Mouse (Mus musculus): ENCODE results near the gene Gsta1. TPM values are rescaled to one million over a fixed set of nuclear protein-coding genes. Genes with fewer than 3 reads are reported as not detected.
"Not testable (repeated sequence)": the region's sequence is repeated elsewhere in the genome, so short reads cannot be mapped to it uniquely, and the experiment has no call there.

The Gsta1 gene
- not detected in 2 replicates for polyA plus RNA-seq (2016; fragmentation: Nextera tagmentation; extraction: Ambion mirVana)

DNA sequence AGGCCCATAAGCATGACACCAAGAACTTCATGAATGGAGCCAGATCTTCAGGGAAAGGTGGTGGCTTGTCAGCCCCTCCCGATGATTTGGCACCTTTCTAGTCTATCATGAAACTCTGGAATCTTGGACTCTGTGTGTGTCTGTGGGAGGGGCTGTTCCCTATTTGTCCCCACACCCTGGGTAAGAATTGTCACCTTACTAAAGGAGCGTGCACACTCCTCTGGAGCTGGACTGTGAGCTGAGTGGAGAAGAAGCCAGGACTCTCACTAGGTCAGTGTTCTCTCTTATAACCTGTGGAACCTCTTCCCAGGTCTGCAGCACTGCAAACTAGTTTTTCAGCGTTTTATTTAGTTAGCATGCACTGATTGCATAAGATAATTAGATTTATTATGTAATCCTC lies at the start of gene Gsta1:
Gene Gsta1, plus strand, starts transcription at position 196 of the 400 bp plus-strand sequence.
- not testable (repeated sequence) for H3K9ac ChIP-seq; H3K4me1 ChIP-seq; H3K36me3 ChIP-seq (replicated peaks); H3K27me3 ChIP-seq; H3K4me3 ChIP-seq (replicated peaks); H3K4me2 ChIP-seq; ATAC-seq (ENCODE audit: low FRiP score); H3K9me3 ChIP-seq; H3K27ac ChIP-seq
- WGBS: 81% methylated on average over 2 of the region's 3 CpGs

DNA sequence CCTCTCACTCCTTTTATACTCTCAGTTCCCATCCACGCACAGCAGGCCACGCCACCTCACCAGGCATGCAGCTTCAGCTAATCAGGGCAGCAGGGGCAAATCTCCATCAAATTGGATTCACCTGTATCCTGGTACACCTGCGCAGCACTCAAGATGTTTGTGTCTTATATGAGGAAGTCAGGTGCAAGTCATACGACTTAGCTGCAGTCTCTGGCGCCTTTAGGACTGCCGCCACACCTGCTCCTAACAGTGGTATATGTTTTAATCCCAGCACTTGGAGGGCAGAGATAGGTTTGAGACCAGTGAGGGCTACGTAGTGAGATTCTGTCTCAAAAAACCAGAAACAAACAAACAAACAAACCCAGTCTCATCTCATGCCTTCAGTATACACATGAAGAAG lies 48.0 kb upstream of the Gsta1 start, which contains the start of gene Gsta4:
Gene Gsta4, plus strand, starts transcription at position 301 of the 400 bp plus-strand sequence.
- not testable (repeated sequence) for H3K4me2 ChIP-seq; H3K36me3 ChIP-seq (replicated peaks); H3K9ac ChIP-seq; H3K27ac ChIP-seq; H3K4me3 ChIP-seq (replicated peaks); H3K9me3 ChIP-seq; H3K4me1 ChIP-seq; ATAC-seq (ENCODE audit: low FRiP score); H3K27me3 ChIP-seq
- 89% methylated on average over 4 of the region's 7 CpGs for WGBS

DNA sequence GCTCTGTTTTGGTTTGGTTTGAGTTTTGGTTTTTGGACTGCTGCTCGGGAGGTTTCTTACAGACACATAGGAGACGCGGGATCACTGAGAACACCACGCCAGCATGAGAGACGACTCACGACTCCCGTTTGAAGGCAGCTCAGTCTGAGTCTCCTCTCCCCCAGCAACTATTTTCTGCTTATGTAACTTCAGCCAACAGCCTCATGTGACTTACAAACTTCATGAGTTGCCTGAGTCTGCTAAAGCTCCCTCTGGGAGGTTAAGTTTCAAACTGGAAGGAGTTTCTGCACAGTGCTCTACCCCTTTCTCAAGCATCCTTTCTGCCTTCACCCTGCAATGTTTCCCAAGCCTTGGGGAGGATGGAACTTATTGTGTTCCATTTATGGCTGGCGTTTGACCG lies 44.8 kb upstream of the Gsta1 start:
- Histone ChIP-seq H3K4me1 (peaks cover 4% of the 10 kb centered on the region; the same call in 1 of the 2 replicates), H3K9ac (no peak overlapping the region), H3K27ac (no peak overlapping the region), H3K9me3 (no peaks in the 10 kb centered on the region), H3K4me3 (replicated peaks) (no peak overlapping the region), H3K4me2 (no peak overlapping the region), H3K27me3 (peaks cover 9% of the 10 kb centered on the region; the same call in 1 of the 2 replicates), H3K36me3 (replicated peaks) (no peaks in the 10 kb centered on the region)
- 88% methylated on average over 9 of the region's 9 CpGs for WGBS
- no peak for ATAC-seq (ENCODE audit: low FRiP score)

DNA sequence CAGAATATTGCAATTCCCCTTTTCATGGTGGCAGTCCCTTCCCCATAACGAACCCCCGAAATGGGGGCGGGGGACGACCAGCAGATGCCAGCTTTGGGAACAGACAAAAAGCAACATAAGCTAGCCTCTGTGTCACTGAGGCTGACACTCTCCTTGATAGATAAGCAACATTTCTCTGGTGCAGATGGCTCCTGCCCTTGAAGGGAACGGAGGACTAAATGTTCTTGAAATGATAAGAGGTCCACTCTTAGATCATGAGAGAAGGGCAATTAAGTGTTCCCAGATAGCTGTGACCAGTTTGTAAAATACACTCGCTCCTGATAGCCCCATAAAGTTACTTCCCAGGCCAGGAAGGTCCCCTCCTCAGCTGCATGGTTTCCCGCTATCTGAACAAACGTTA lies 41.5 kb upstream of the Gsta1 start:
- peaks cover 13% of the 10 kb centered on the region for H3K27me3 ChIP-seq
- H3K36me3 ChIP-seq (replicated peaks): no peaks in the 10 kb centered on the region
- no peak overlapping the region for H3K4me2 ChIP-seq
- H3K4me3 ChIP-seq (replicated peaks): no peak overlapping the region
- no peak overlapping the region for H3K27ac ChIP-seq
- H3K9me3 ChIP-seq: no peaks in the 10 kb centered on the region
- no peak overlapping the region for H3K9ac ChIP-seq
- H3K4me1 ChIP-seq: peaks cover 26% of the 10 kb centered on the region
- 87% methylated on average over 8 of the region's 8 CpGs for WGBS
- no peak for ATAC-seq (ENCODE audit: low FRiP score)

DNA sequence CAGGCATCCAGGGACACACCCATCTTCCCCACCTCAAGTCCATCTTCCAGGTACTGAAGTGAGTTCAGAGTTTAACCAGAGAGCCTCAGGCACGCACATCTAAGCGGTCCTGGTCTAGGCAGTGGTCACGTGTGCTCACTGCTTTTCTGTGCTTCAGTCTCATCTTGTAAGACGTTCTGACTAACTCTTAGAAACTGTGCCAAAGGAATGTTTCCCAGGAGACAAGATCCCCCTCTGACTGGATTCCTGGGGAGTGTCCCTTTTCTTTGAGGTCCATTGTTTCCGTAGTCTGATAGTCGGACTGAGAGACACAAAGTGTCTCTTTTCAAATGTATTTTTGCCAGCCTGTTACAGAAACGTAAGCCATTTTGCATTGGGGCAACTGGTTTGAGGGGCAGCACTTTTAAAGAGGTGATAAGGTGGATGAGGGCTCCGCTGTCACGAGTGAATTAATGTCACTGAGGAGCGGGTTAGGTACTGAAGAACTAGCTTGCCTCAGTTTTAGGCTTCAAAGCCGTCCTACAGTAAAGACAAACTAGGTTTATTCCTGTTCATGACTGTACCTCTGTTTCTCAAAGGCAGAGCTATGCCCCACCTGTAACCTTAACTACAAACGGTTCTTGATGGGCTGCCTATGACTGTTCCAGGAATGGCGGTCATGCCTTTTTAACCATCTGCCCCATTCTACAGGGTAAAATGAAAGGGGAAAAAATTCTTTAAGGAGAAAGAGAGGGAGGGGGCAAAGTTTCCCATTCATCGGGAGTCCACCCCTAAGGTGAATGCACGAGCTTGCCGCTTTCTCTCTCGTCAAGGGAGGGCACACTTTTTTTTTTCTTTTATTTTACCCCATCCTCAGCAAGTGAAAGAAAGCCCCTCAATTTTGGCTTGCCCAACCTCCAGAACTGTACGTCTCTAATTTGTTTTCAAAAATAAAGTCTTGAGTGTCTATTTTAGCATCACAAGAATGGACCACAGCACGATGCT lies 39.5 kb upstream of the Gsta1 start:
- Histone ChIP-seq H3K36me3 (replicated peaks) (no peaks in the 10 kb centered on the region), H3K9me3 (no peaks in the 10 kb centered on the region), H3K27ac (no peak overlapping the region), H3K9ac (peak overlapping the region; percentile 7; the same call in 1 of the 2 replicates), H3K4me1 (peaks cover 26% of the 10 kb centered on the region), H3K4me3 (replicated peaks) (peak overlapping the region; percentile 35), H3K27me3 (peaks cover 13% of the 10 kb centered on the region), H3K4me2 (peak overlapping the region; percentile 59)
- WGBS: 2% methylated on average over 19 of the region's 19 CpGs
- ATAC-seq (ENCODE audit: low FRiP score): 0 out of 2 replicates have a peak, but pooled peaks have one; percentile 2

DNA sequence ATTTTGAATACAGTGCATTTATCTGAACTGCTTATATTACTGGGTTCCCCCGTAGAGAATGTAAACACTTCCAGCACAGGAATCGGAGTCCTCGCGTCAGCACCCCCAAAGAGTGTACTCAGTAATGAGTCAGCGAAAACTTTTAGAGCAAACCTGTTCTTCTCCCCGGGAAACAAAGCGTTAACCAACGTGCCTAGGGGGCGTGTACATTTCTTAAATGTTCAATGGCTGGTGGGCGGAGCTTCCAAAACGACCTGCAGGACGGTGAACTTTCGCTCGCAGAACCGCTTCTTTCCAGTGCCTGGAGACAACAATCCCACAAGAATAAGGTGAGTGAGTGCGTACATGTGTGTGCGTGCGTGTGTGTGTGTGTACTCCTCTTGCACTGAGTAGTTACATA lies 38.7 kb upstream of the Gsta1 start:
- under 1% methylated on average over 18 of the region's 18 CpGs for WGBS
- ATAC-seq (ENCODE audit: low FRiP score): peak; percentile 66
- peaks cover 26% of the 10 kb centered on the region for H3K4me1 ChIP-seq

DNA sequence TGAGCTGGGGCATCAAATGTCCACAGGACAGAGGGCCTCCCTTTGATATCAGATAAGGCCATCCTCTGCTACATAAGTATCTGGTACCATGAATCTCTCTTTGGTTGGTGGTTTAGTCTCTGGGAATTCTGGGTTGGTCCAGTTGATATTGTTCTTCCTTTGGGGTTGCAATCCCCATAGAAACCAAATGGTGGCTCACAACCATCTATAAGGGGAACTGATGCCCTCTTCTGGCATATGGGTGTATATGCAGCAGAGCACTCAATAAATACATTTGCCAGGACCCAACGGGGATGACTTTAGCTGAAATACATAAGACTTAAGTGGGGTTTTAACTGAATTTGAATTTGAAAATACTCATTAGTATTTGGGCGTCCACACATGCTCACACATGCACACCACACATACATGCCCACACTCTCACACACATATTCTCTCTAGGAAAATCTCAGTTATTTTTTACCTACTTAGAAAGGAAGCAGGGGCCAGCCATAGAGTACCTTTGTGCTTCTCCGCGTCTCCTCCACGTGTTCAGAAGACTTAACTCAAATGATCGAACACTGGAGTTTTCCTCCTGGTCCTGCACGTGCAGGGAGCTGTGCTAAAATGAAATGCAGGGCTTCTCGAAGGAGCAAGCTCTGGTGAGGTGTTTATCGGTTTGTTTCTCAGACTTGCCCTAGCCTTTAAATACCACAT lies 36.4 kb upstream of the Gsta1 start:
- Histone ChIP-seq H3K27me3 (peaks cover 13% of the 10 kb centered on the region), H3K27ac (no peak overlapping the region), H3K36me3 (replicated peaks) (no peaks in the 10 kb centered on the region), H3K9me3 (no peaks in the 10 kb centered on the region), H3K4me3 (replicated peaks) (no peak overlapping the region), H3K4me1 (peaks cover 26% of the 10 kb centered on the region), H3K4me2 (no peak overlapping the region), H3K9ac (no peak overlapping the region)
- ATAC-seq (ENCODE audit: low FRiP score): 0 out of 2 replicates have a peak, but pooled peaks have one; percentile 31
- 49% methylated on average over 9 of the region's 9 CpGs for WGBS

More for the DNA sequence above, 38.7 kb upstream of the Gsta1 start:
- peak overlapping the region; percentile 59 for H3K4me2 ChIP-seq
- no peak overlapping the region for H3K27ac ChIP-seq
- H3K9me3 ChIP-seq: no peaks in the 10 kb centered on the region
- H3K4me3 ChIP-seq (replicated peaks): peak overlapping the region; percentile 35
- H3K36me3 ChIP-seq (replicated peaks): no peaks in the 10 kb centered on the region
- peak overlapping the region; percentile 13; the same call in 1 of the 2 replicates for H3K9ac ChIP-seq
- peaks cover 13% of the 10 kb centered on the region for H3K27me3 ChIP-seq

DNA sequence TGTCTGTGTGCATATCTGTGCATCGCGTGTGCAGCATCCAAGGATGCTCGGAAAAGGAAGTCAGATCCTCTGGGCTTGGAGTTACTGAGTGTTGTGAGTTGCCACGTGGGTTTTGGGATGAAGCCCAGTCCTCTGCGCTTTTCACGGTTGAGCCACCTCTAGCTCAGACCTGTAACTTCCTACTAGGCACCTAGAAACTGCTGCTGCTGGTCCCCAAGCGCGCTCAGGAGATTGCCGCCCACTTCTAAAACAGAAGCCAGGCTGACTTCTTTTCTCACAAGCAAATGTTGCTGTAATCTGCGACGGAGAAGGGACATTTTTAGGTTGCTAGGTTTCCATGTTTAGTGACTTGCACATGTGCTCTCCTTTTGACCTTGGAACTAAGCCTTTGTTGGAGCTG lies 35.4 kb upstream of the Gsta1 start:
- H3K27me3 ChIP-seq: peaks cover 10% of the 10 kb centered on the region
- no peak for ATAC-seq (ENCODE audit: low FRiP score)
- no peaks in the 10 kb centered on the region for H3K9me3 ChIP-seq
- WGBS: 88% methylated on average over 11 of the region's 11 CpGs
- H3K4me3 ChIP-seq (replicated peaks): no peak overlapping the region
- H3K4me1 ChIP-seq: peaks cover 26% of the 10 kb centered on the region
- H3K27ac ChIP-seq: no peak overlapping the region
- no peak overlapping the region for H3K4me2 ChIP-seq
- no peaks in the 10 kb centered on the region for H3K36me3 ChIP-seq (replicated peaks)
- H3K9ac ChIP-seq: no peak overlapping the region

DNA sequence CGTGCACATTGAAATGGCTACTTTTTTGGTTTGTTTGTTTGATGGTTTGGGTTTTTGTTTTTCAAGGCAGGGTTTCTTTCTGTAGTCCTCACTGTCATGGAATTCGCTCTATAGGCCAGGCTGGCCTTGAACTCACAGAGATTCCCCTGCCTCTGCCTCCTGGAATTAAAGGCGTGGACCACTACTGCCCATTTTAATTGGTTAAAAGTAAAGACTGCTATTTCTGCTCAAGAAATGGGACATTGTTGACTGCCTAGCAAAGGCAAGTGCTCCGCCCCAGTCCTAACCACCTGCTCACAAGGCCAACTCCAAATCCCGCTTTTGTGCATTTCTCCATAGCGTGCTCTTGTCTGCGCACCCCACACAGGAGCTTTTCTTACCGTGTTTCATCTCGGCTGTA lies 32.7 kb upstream of the Gsta1 start:
- WGBS: 93% methylated on average over 9 of the region's 9 CpGs
- no peak overlapping the region for H3K9ac ChIP-seq

DNA sequence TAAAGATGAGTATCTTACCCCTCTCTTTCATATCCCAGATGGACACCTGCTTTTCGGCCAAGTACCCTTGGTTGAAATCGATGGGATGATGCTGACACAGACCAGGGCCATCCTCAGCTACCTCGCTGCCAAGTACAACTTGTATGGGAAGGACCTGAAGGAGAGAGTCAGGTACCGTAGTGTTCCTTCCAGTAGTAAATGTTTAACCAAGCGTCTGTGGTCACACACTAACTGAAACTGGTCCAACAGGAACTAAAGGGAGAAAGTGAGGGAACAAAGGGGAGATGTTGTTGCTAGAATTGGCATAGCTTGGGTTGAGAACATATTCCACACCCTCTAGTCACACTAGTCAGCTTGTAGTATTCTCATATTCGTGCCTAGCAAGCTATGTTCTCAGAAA lies 26.3 kb upstream of the Gsta1 start:
- no peak for ATAC-seq (ENCODE audit: low FRiP score)
- Histone ChIP-seq H3K9me3 (no peaks in the 10 kb centered on the region), H3K4me1 (no peaks in the 10 kb centered on the region), H3K9ac (no peak overlapping the region), H3K4me3 (replicated peaks) (no peak overlapping the region), H3K4me2 (no peak overlapping the region), H3K27ac (no peak overlapping the region), H3K36me3 (replicated peaks) (no peaks in the 10 kb centered on the region), H3K27me3 (no peaks in the 10 kb centered on the region)
- WGBS: 89% methylated on average over 6 of the region's 6 CpGs

More for the DNA sequence above, 32.7 kb upstream of the Gsta1 start:
- no peaks in the 10 kb centered on the region for H3K9me3 ChIP-seq
- H3K4me1 ChIP-seq: 0 out of 2 replicates have a peak, but pooled peaks cover 4% of the 10 kb centered on the region
- H3K4me3 ChIP-seq (replicated peaks): no peak overlapping the region
- H3K4me2 ChIP-seq: no peak overlapping the region
- no peaks in the 10 kb centered on the region for H3K36me3 ChIP-seq (replicated peaks)
- no peak for ATAC-seq (ENCODE audit: low FRiP score)
- H3K27me3 ChIP-seq: no peaks in the 10 kb centered on the region
- H3K27ac ChIP-seq: no peak overlapping the region

DNA sequence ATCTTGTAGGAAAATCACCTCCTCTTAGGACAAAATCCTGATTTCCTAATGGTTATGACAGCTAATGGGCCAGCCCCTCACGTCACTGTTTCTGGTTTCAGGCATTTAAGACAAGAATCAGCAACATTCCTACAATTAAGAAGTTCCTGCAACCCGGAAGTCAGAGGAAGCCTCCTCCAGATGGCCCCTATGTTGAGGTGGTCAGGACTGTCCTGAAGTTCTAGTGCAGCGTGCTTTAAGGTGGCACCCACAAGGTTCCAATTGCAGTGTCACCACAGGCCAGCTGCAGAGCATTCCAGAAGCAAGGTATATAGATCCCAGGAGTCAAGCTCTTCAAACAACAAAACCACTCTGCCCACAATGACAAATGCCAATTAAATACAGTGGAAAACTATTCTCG lies 21.5 kb upstream of the Gsta1 start:
- Histone ChIP-seq H3K9me3 (no peaks in the 10 kb centered on the region), H3K27me3 (no peaks in the 10 kb centered on the region), H3K4me1 (no peaks in the 10 kb centered on the region), H3K9ac (no peak overlapping the region), H3K4me3 (replicated peaks) (no peak overlapping the region), H3K27ac (no peak overlapping the region), H3K4me2 (no peak overlapping the region), H3K36me3 (replicated peaks) (no peaks in the 10 kb centered on the region)
- WGBS: 76% methylated on average over 4 of the region's 4 CpGs
- no peak for ATAC-seq (ENCODE audit: low FRiP score)

DNA sequence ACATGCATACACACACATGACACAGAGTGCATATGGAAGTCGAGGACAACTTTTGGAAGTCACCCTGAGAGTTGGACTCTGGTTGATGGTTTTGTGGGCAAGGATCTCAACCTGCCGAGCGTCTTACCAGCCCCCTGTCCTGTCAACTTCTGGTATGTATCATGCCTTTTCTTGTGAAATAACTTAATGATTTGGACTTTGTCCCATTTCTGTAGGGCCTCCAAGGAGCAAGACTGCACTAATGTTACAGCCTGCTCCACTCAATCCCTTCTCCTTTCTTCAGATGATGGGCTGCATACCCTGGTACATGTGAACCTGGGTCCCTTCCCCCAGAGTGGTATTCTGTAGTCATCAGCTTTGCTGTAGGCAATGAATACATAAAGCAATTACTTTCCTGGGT lies 20.4 kb upstream of the Gsta1 start:
- H3K36me3 ChIP-seq (replicated peaks): no peaks in the 10 kb centered on the region
- no peak overlapping the region for H3K9ac ChIP-seq
- 94% methylated on average over 3 of the region's 3 CpGs for WGBS
- H3K9me3 ChIP-seq: no peaks in the 10 kb centered on the region
- no peak for ATAC-seq (ENCODE audit: low FRiP score)
- no peaks in the 10 kb centered on the region for H3K4me1 ChIP-seq
- H3K4me3 ChIP-seq (replicated peaks): no peak overlapping the region
- H3K4me2 ChIP-seq: no peak overlapping the region
- H3K27me3 ChIP-seq: no peaks in the 10 kb centered on the region
- H3K27ac ChIP-seq: no peak overlapping the region
